In the genomic region with DNA sequence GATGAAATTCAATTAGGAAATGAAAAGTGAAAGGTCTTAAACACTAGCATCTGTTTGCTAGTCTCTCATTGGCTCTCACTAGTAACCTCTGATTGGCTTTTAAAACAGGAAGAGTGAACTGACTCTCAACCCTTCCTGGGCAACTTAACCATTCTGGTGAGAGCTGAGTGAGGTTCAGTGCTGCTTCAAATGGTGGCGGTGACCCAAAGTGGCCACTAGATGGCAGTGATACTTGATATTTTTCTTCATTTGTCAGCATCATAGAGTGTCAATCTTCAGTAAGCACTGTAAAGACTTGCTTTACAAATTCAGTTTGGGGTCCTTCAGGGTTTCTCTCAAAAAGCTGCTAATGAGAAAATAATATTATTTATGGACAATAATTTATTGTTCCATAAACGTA, we compare ENCODE assay signal across 9 mouse cellular contexts.
A peak's percentile ranks its signal among the peaks of the same experiment; 100 is the strongest.
DNase-seq lines count a peak whose midpoint lies in the region; ATAC-seq lines count a peak whose summit lies in the region.
"Had no signal": no experiment of that assay in that cellular context is flagged by ENCODE, and none has a peak within 500 bp of the region (broad histone marks: within the 10 kb centered on the region; RNA-seq: fewer than 3 reads in every experiment).

No protein-coding gene starts in this region.

- H3K4me1 ChIP-seq in forebrain, embryonic 10.5 days = no peaks in the 10 kb centered on the region
- H3K4me1 ChIP-seq in forebrain, embryonic 12.5 days = no peaks in the 10 kb centered on the region
- H3K4me1 ChIP-seq in midbrain, embryonic 12.5 days = no peaks in the 10 kb centered on the region
- no peaks in the 10 kb centered on the region for H3K4me1 ChIP-seq in midbrain, embryonic 11.5 days (ENCODE audit: control insufficient read depth, insufficient read depth, low read length)
- no peaks in the 10 kb centered on the region for H3K4me1 ChIP-seq in heart, embryonic 12.5 days (replicated peaks)
- H3K4me1 ChIP-seq: limb, embryonic 13.5 days had no signal

- H3K4me2 ChIP-seq in forebrain, embryonic 12.5 days = no peak overlapping the region
- H3K4me2 ChIP-seq in midbrain, embryonic 12.5 days (replicated peaks) = no peak overlapping the region
- no peak overlapping the region for H3K4me2 ChIP-seq in midbrain, embryonic 11.5 days
- H3K4me2 ChIP-seq in heart, embryonic 12.5 days = no peak overlapping the region
- H3K4me2 ChIP-seq: limb, embryonic 13.5 days had no signal

- no peak for ATAC-seq in forebrain, embryonic 12.5 days (ENCODE audit: low FRiP score)
- peak; percentile 62; the same call in 1 of the 2 replicates for ATAC-seq in midbrain, embryonic 12.5 days (ENCODE audit: low FRiP score, low read depth)
- no peak for ATAC-seq in midbrain, embryonic 11.5 days (ENCODE audit: low FRiP score)
- no peak for ATAC-seq in heart, embryonic 12.5 days (ENCODE audit: insufficient number of reproducible peaks, low FRiP score)

- peak; percentile 15 for DNase-seq in forebrain, embryonic 10.5 days (ENCODE audit: extremely low spot score, low spot score)
- DNase-seq in midbrain, embryonic 11.5 days (ENCODE audit: low spot score, missing footprints) = no peak
- DNase-seq in embryo, embryonic 10.5 days (ENCODE audit: low spot score) = peak; percentile 52
- peak; percentile 24 for DNase-seq in mesoderm, embryonic 11.5 days (ENCODE audit: low read depth, low spot score)
- no peak for DNase-seq in adrenal gland, adult 18-20 months (ENCODE audit: low spot score in 2 of 2)

- H3K4me3 ChIP-seq in forebrain, embryonic 10.5 days = no peak overlapping the region
- no peak overlapping the region for H3K4me3 ChIP-seq in forebrain, embryonic 12.5 days (replicated peaks)
- no peak overlapping the region for H3K4me3 ChIP-seq in midbrain, embryonic 12.5 days
- no peak overlapping the region for H3K4me3 ChIP-seq in midbrain, embryonic 11.5 days (ENCODE audit: low read depth, low read length)
- no peak overlapping the region for H3K4me3 ChIP-seq in heart, embryonic 12.5 days
- H3K4me3 ChIP-seq: limb, embryonic 13.5 days had no signal

- no peaks in the 10 kb centered on the region for H3K27me3 ChIP-seq in forebrain, embryonic 10.5 days (ENCODE audit: poor library complexity, severe bottlenecking)
- H3K27me3 ChIP-seq in forebrain, embryonic 12.5 days = no peaks in the 10 kb centered on the region
- H3K27me3 ChIP-seq in midbrain, embryonic 12.5 days = no peaks in the 10 kb centered on the region
- H3K27me3 ChIP-seq in midbrain, embryonic 11.5 days (ENCODE audit: control insufficient read depth, insufficient read depth, low read length) = no peaks in the 10 kb centered on the region
- no peaks in the 10 kb centered on the region for H3K27me3 ChIP-seq in heart, embryonic 12.5 days (replicated peaks)
- H3K27me3 ChIP-seq: limb, embryonic 13.5 days had no signal

- H3K36me3 ChIP-seq in forebrain, embryonic 10.5 days (replicated peaks) = no peaks in the 10 kb centered on the region
- no peaks in the 10 kb centered on the region for H3K36me3 ChIP-seq in forebrain, embryonic 12.5 days (replicated peaks)
- no peaks in the 10 kb centered on the region for H3K36me3 ChIP-seq in midbrain, embryonic 12.5 days
- no peaks in the 10 kb centered on the region for H3K36me3 ChIP-seq in midbrain, embryonic 11.5 days (ENCODE audit: control insufficient read depth, insufficient read depth, low read length)
- no peaks in the 10 kb centered on the region for H3K36me3 ChIP-seq in heart, embryonic 12.5 days
- H3K36me3 ChIP-seq: limb, embryonic 13.5 days had no signal

- peaks cover 21% of the 10 kb centered on the region; the same call in 1 of the 2 replicates for H3K9me3 ChIP-seq in forebrain, embryonic 10.5 days
- no peaks in the 10 kb centered on the region for H3K9me3 ChIP-seq in forebrain, embryonic 12.5 days
- H3K9me3 ChIP-seq in midbrain, embryonic 12.5 days = 0 out of 2 replicates have a peak, but pooled peaks cover 2% of the 10 kb centered on the region
- H3K9me3 ChIP-seq in midbrain, embryonic 11.5 days (ENCODE audit: control insufficient read depth, low read length) = no peaks in the 10 kb centered on the region
- H3K9me3 ChIP-seq in heart, embryonic 12.5 days (replicated peaks) = no peaks in the 10 kb centered on the region
- H3K9me3 ChIP-seq: limb, embryonic 13.5 days had no signal

- no peak overlapping the region for H3K27ac ChIP-seq in forebrain, embryonic 10.5 days
- no peak overlapping the region for H3K27ac ChIP-seq in forebrain, embryonic 12.5 days
- H3K27ac ChIP-seq in midbrain, embryonic 12.5 days (replicated peaks) = no peak overlapping the region
- no peak overlapping the region for H3K27ac ChIP-seq in midbrain, embryonic 11.5 days (ENCODE audit: low read depth, low read length)
- no peak overlapping the region for H3K27ac ChIP-seq in heart, embryonic 12.5 days (ENCODE audit: poor library complexity, severe bottlenecking)
- H3K27ac ChIP-seq: limb, embryonic 13.5 days had no signal

- H3K9ac ChIP-seq in forebrain, embryonic 12.5 days = no peak overlapping the region
- no peak overlapping the region for H3K9ac ChIP-seq in midbrain, embryonic 12.5 days (replicated peaks)
- H3K9ac ChIP-seq in midbrain, embryonic 11.5 days (ENCODE audit: low read length) = no peak overlapping the region
- H3K9ac ChIP-seq in heart, embryonic 12.5 days = no peak overlapping the region
- H3K9ac ChIP-seq: limb, embryonic 13.5 days had no signal

- 16% methylated on average over 2 of the region's 2 CpGs for WGBS in forebrain, embryonic 10.5 days
- 12% methylated on average over 2 of the region's 2 CpGs for WGBS in forebrain, embryonic 12.5 days
- WGBS in midbrain, embryonic 12.5 days = 24% methylated on average over 2 of the region's 2 CpGs
- WGBS in midbrain, embryonic 11.5 days = 13% methylated on average over 2 of the region's 2 CpGs
- 9% methylated on average over 2 of the region's 2 CpGs for WGBS in heart, embryonic 12.5 days

Comparison
In these comparisons a context has a peak if more than half of its experiments do, and no peak if none do; other contexts are left out.
1. DNase-seq: peak in forebrain, embryonic 10.5 days (single experiment), embryo, embryonic 10.5 days (single experiment) and mesoderm, embryonic 11.5 days (single experiment); none in midbrain, embryonic 11.5 days (single experiment) and adrenal gland, adult 18-20 months (0 of 2).